Mouse (Mus musculus): ENCODE measurements around the gene Ccdc12. TPM values are rescaled to one million over a fixed set of nuclear protein-coding genes. Genes with fewer than 3 reads are reported as not detected.
"Not testable (repeated sequence)": the region's sequence is repeated elsewhere in the genome, so short reads cannot be mapped to it uniquely, and the experiment has no call there.

Gene Ccdc12
- polyA plus RNA-seq, 1 experiment = 25.9 TPM

- Histone ChIP-seq H3K4me3 (replicated peaks) (no peak overlapping the region), H3K27me3 (ENCODE audit: control insufficient read depth) (no peaks in the 10 kb centered on the region), H3K9me3 (ENCODE audit: control insufficient read depth, low read length) (no peaks in the 10 kb centered on the region), H3K4me1 (ENCODE audit: control insufficient read depth) (peaks cover 28% of the 10 kb centered on the region), H3K36me3 (ENCODE audit: control insufficient read depth) (peaks cover 7% of the 10 kb centered on the region; the same call in 1 of the 2 replicates)
- TF ChIP-seq GATA1 (IDR thresholded peaks at IDR 0.05; ENCODE audit: low read length) (no peak), TAL1 (IDR thresholded peaks at IDR 0.05; ENCODE audit: low read length) (no peak)
These were observed 25.5 kb downstream of the Ccdc12 start for GRCm38 (mm10) chr9:110681817-110682216.

- no peak overlapping the region for H3K4me3 ChIP-seq (replicated peaks)
- H3K4me1 ChIP-seq (ENCODE audit: control insufficient read depth) = peaks cover 26% of the 10 kb centered on the region
- H3K9me3 ChIP-seq (ENCODE audit: control insufficient read depth, low read length) = no peaks in the 10 kb centered on the region
- TF ChIP-seq GATA1 (IDR thresholded peaks at IDR 0.05; ENCODE audit: low read length) (no peak), TAL1 (IDR thresholded peaks at IDR 0.05; ENCODE audit: low read length) (no peak)
- H3K27me3 ChIP-seq (ENCODE audit: control insufficient read depth) = no peaks in the 10 kb centered on the region
- peaks cover 7% of the 10 kb centered on the region; the same call in 1 of the 2 replicates for H3K36me3 ChIP-seq (ENCODE audit: control insufficient read depth)
These were observed 26.0 kb downstream of the Ccdc12 start for GRCm38 (mm10) chr9:110682255-110682654.

GRCm38 (mm10) chr9:110682697-110683096 lies 26.4 kb downstream of the Ccdc12 start:
- H3K9me3 ChIP-seq (ENCODE audit: control insufficient read depth, low read length); H3K27me3 ChIP-seq (ENCODE audit: control insufficient read depth); H3K36me3 ChIP-seq (ENCODE audit: control insufficient read depth); H3K4me3 ChIP-seq (replicated peaks): not testable (repeated sequence)
- peaks cover 23% of the 10 kb centered on the region for H3K4me1 ChIP-seq (ENCODE audit: control insufficient read depth)

GRCm38 (mm10) chr9:110683574-110684099 lies 27.3 kb downstream of the Ccdc12 start:
- no peaks in the 10 kb centered on the region for H3K9me3 ChIP-seq (ENCODE audit: control insufficient read depth, low read length)
- no peak overlapping the region for H3K4me3 ChIP-seq (replicated peaks)
- peaks cover 23% of the 10 kb centered on the region for H3K4me1 ChIP-seq (ENCODE audit: control insufficient read depth)
- no peaks in the 10 kb centered on the region for H3K27me3 ChIP-seq (ENCODE audit: control insufficient read depth)
- TF ChIP-seq TAL1 (IDR thresholded peaks at IDR 0.05; ENCODE audit: low read length) = no peak
- no peak for TF ChIP-seq GATA1 (IDR thresholded peaks at IDR 0.05; ENCODE audit: low read length)
- H3K36me3 ChIP-seq (ENCODE audit: control insufficient read depth) = peaks cover 7% of the 10 kb centered on the region; the same call in 1 of the 2 replicates

GRCm38 (mm10) chr9:110684100-110684831 lies 28.0 kb downstream of the Ccdc12 start:
- Histone ChIP-seq H3K36me3 (ENCODE audit: control insufficient read depth) (peaks cover 7% of the 10 kb centered on the region; the same call in 1 of the 2 replicates), H3K4me3 (replicated peaks) (no peak overlapping the region), H3K27me3 (ENCODE audit: control insufficient read depth) (no peaks in the 10 kb centered on the region), H3K9me3 (ENCODE audit: control insufficient read depth, low read length) (no peaks in the 10 kb centered on the region), H3K4me1 (ENCODE audit: control insufficient read depth) (peaks cover 23% of the 10 kb centered on the region)
- TF ChIP-seq TAL1 (IDR thresholded peaks at IDR 0.05; ENCODE audit: low read length) (no peak), GATA1 (IDR thresholded peaks at IDR 0.05; ENCODE audit: low read length) (no peak)

GRCm38 (mm10) chr9:110685187-110685586 lies 28.9 kb downstream of the Ccdc12 start:
- peaks cover 5% of the 10 kb centered on the region; the same call in 1 of the 2 replicates for H3K36me3 ChIP-seq (ENCODE audit: control insufficient read depth)
- no peaks in the 10 kb centered on the region for H3K27me3 ChIP-seq (ENCODE audit: control insufficient read depth)
- H3K9me3 ChIP-seq (ENCODE audit: control insufficient read depth, low read length) = no peaks in the 10 kb centered on the region
- TF ChIP-seq TAL1 (IDR thresholded peaks at IDR 0.05; ENCODE audit: low read length) (no peak), GATA1 (IDR thresholded peaks at IDR 0.05; ENCODE audit: low read length) (no peak)
- peaks cover 23% of the 10 kb centered on the region for H3K4me1 ChIP-seq (ENCODE audit: control insufficient read depth)
- no peak overlapping the region for H3K4me3 ChIP-seq (replicated peaks)

GRCm38 (mm10) chr9:110685591-110685990 lies 29.3 kb downstream of the Ccdc12 start:
- H3K4me3 ChIP-seq (replicated peaks) = no peak overlapping the region
- H3K9me3 ChIP-seq (ENCODE audit: control insufficient read depth, low read length) = no peaks in the 10 kb centered on the region
- no peak for TF ChIP-seq TAL1 (IDR thresholded peaks at IDR 0.05; ENCODE audit: low read length)
- H3K36me3 ChIP-seq (ENCODE audit: control insufficient read depth) = peaks cover 5% of the 10 kb centered on the region; the same call in 1 of the 2 replicates
- peaks cover 23% of the 10 kb centered on the region for H3K4me1 ChIP-seq (ENCODE audit: control insufficient read depth)
- H3K27me3 ChIP-seq (ENCODE audit: control insufficient read depth) = no peaks in the 10 kb centered on the region

GRCm38 (mm10) chr9:110686472-110686871 lies 30.2 kb downstream of the Ccdc12 start:
- Histone ChIP-seq H3K4me1 (ENCODE audit: control insufficient read depth) (peaks cover 23% of the 10 kb centered on the region), H3K36me3 (ENCODE audit: control insufficient read depth) (peaks cover 5% of the 10 kb centered on the region; the same call in 1 of the 2 replicates)
- TF ChIP-seq TAL1 (IDR thresholded peaks at IDR 0.05; ENCODE audit: low read length) (no peak), GATA1 (IDR thresholded peaks at IDR 0.05; ENCODE audit: low read length) (no peak)

GRCm38 (mm10) chr9:110687061-110687460 lies 30.8 kb downstream of the Ccdc12 start:
- Histone ChIP-seq H3K4me1 (ENCODE audit: control insufficient read depth) (peaks cover 23% of the 10 kb centered on the region), H3K27me3 (ENCODE audit: control insufficient read depth) (no peaks in the 10 kb centered on the region), H3K4me3 (replicated peaks) (no peak overlapping the region), H3K9me3 (ENCODE audit: control insufficient read depth, low read length) (no peaks in the 10 kb centered on the region), H3K36me3 (ENCODE audit: control insufficient read depth) (peaks cover 5% of the 10 kb centered on the region; the same call in 1 of the 2 replicates)
- TF ChIP-seq GATA1 (IDR thresholded peaks at IDR 0.05; ENCODE audit: low read length) (no peak), TAL1 (IDR thresholded peaks at IDR 0.05; ENCODE audit: low read length) (no peak)

More at GRCm38 (mm10) chr9:110686472-110686871, 30.2 kb downstream of the Ccdc12 start:
- no peak overlapping the region for H3K4me3 ChIP-seq (replicated peaks)
- no peaks in the 10 kb centered on the region for H3K27me3 ChIP-seq (ENCODE audit: control insufficient read depth)
- H3K9me3 ChIP-seq (ENCODE audit: control insufficient read depth, low read length) = no peaks in the 10 kb centered on the region

All from erythroblast, embryonic 14.5 days (primary cell).